In the genomic region with DNA sequence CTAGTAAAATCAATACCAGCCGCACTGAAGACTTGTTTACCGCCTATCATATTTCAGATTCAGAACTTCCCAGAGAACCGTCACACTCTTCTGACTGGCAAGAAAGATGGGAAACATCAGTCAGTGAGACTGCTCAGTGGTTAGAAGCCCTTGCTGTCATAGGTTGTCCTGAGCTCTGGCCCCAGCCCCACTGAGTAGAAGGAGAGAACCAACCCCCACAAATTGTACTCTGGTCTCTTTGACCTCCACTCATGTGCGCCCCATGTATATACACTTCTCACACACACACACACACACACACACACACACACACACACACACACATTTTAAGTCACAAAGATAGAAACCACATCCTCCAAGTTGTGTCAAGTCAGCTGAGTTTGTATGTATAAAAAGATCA, we compare ENCODE assay signal across 27 mouse cellular contexts.
A peak's percentile ranks its signal among the peaks of the same experiment; 100 is the strongest.
DNase-seq lines count a peak whose midpoint lies in the region; ATAC-seq and TF ChIP-seq lines count a peak whose summit lies in the region.
"Had no signal": no experiment of that assay in that cellular context is flagged by ENCODE, and none has a peak within 500 bp of the region (broad histone marks: within the 10 kb centered on the region; RNA-seq: fewer than 3 reads in every experiment).

No protein-coding gene starts in this region.

- no peaks in the 10 kb centered on the region for H3K9me3 ChIP-seq in hindbrain, embryonic 12.5 days (replicated peaks)
- no peaks in the 10 kb centered on the region for H3K9me3 ChIP-seq in hindbrain, embryonic 13.5 days
- no peaks in the 10 kb centered on the region for H3K9me3 ChIP-seq in ES-E14 (ENCODE audit: control insufficient read depth, insufficient read depth, low read depth, low read length)
- no peaks in the 10 kb centered on the region for H3K9me3 ChIP-seq in limb, embryonic 10.5 days (replicated peaks)
- H3K9me3 ChIP-seq in kidney, embryonic 14.5 days (ENCODE audit: control insufficient read depth, low read length): no peaks in the 10 kb centered on the region
- H3K9me3 ChIP-seq: embryonic facial prominence, embryonic 13.5 days; embryonic facial prominence, embryonic 15.5 days; forebrain, embryonic 10.5 days; forebrain, embryonic 12.5 days had no signal

- in situ Hi-C loops in ES-E14 (cut with MboI; ENCODE audit: low sequenced_read_pairs in 2 of 2, unreplicated experiment in 2 of 2): no loop called here

- peaks cover 7% of the 10 kb centered on the region; the same call in 1 of the 2 replicates for H3K4me1 ChIP-seq in hindbrain, embryonic 12.5 days
- peaks cover 10% of the 10 kb centered on the region for H3K4me1 ChIP-seq in hindbrain, embryonic 13.5 days (replicated peaks)
- H3K4me1 ChIP-seq in ES-E14 (ENCODE audit: control insufficient read depth in 2 of 2, insufficient read depth in 2 of 2, low read length in 2 of 2, poor library complexity in 1 of 2): peaks cover 4 to 11% of the 10 kb centered on the region in 2 experiments; a peak in 3 of 4 replicates
- H3K4me1 ChIP-seq in limb, embryonic 10.5 days: peaks cover 47% of the 10 kb centered on the region
- no peaks in the 10 kb centered on the region for H3K4me1 ChIP-seq in kidney, embryonic 14.5 days (ENCODE audit: control insufficient read depth, insufficient read depth, low read length)

- no peaks in the 10 kb centered on the region for H3K27me3 ChIP-seq in hindbrain, embryonic 12.5 days
- H3K27me3 ChIP-seq in hindbrain, embryonic 13.5 days: peaks cover 4% of the 10 kb centered on the region; the same call in 1 of the 2 replicates
- 0 out of 2 replicates have a peak, but pooled peaks cover 3% of the 10 kb centered on the region for H3K27me3 ChIP-seq in limb, embryonic 10.5 days (ENCODE audit: low read depth, poor library complexity, severe bottlenecking)
- no peaks in the 10 kb centered on the region for H3K27me3 ChIP-seq in kidney, embryonic 14.5 days (ENCODE audit: control insufficient read depth, insufficient read depth, low read length)
- H3K27me3 ChIP-seq: CH12.LX; embryonic facial prominence, embryonic 13.5 days; embryonic facial prominence, embryonic 15.5 days; forebrain, embryonic 12.5 days had no signal

- H3K4me3 ChIP-seq in hindbrain, embryonic 12.5 days: no peak overlapping the region
- no peak overlapping the region for H3K4me3 ChIP-seq in hindbrain, embryonic 13.5 days
- H3K4me3 ChIP-seq in ES-E14 (ENCODE audit: insufficient read depth in 1 of 2, low read depth in 1 of 2, low read length in 2 of 2, poor library complexity in 1 of 2, severe bottlenecking in 1 of 2): no peak overlapping the region
- no peak overlapping the region for H3K4me3 ChIP-seq in limb, embryonic 10.5 days
- no peak overlapping the region for H3K4me3 ChIP-seq in kidney, embryonic 14.5 days (ENCODE audit: low read length)
- H3K4me3 ChIP-seq: embryonic facial prominence, embryonic 13.5 days; embryonic facial prominence, embryonic 15.5 days; erythroblast, embryonic 14.5 days; forebrain, embryonic 10.5 days; forebrain, embryonic 12.5 days had no signal

- no peak overlapping the region for H3K27ac ChIP-seq in hindbrain, embryonic 12.5 days
- no peak overlapping the region for H3K27ac ChIP-seq in hindbrain, embryonic 13.5 days
- H3K27ac ChIP-seq in ES-E14 (ENCODE audit: insufficient read depth, low read depth, low read length, poor library complexity, severe bottlenecking): peak overlapping the region; percentile 24; the same call in 1 of the 2 replicates
- H3K27ac ChIP-seq in limb, embryonic 10.5 days: peak overlapping the region; percentile 70; the same call in 1 of the 2 replicates
- no peak overlapping the region for H3K27ac ChIP-seq in kidney, embryonic 14.5 days (ENCODE audit: low read depth, low read length)
- H3K27ac ChIP-seq: embryonic facial prominence, embryonic 13.5 days; embryonic facial prominence, embryonic 15.5 days; forebrain, embryonic 10.5 days; forebrain, embryonic 12.5 days had no signal

- no peaks in the 10 kb centered on the region for H3K36me3 ChIP-seq in hindbrain, embryonic 12.5 days
- no peaks in the 10 kb centered on the region for H3K36me3 ChIP-seq in hindbrain, embryonic 13.5 days
- H3K36me3 ChIP-seq in ES-E14 (ENCODE audit: control insufficient read depth, insufficient read depth, low read length, poor library complexity, severe bottlenecking): no peaks in the 10 kb centered on the region
- no peaks in the 10 kb centered on the region for H3K36me3 ChIP-seq in limb, embryonic 10.5 days
- no peaks in the 10 kb centered on the region for H3K36me3 ChIP-seq in kidney, embryonic 14.5 days (ENCODE audit: control insufficient read depth, insufficient read depth, low read length)
- H3K36me3 ChIP-seq: embryonic facial prominence, embryonic 13.5 days; embryonic facial prominence, embryonic 15.5 days; forebrain, embryonic 10.5 days; forebrain, embryonic 12.5 days had no signal

- WGBS in hindbrain, embryonic 12.5 days: 83% methylated on average over 4 of the region's 4 CpGs
- WGBS in hindbrain, embryonic 13.5 days: 85% methylated on average over 4 of the region's 4 CpGs
- WGBS in limb, embryonic 10.5 days: 69% methylated on average over 4 of the region's 4 CpGs
- WGBS in kidney, embryonic 14.5 days: 79% methylated on average over 4 of the region's 4 CpGs

- no peak overlapping the region for H3K4me2 ChIP-seq in hindbrain, embryonic 12.5 days (replicated peaks)
- no peak overlapping the region for H3K4me2 ChIP-seq in hindbrain, embryonic 13.5 days
- no peak overlapping the region for H3K4me2 ChIP-seq in kidney, embryonic 14.5 days (replicated peaks; ENCODE audit: low read depth, low read length)
- H3K4me2 ChIP-seq: embryonic facial prominence, embryonic 15.5 days; forebrain, embryonic 12.5 days had no signal

- ATAC-seq in hindbrain, embryonic 12.5 days (ENCODE audit: low FRiP score): 0 out of 2 replicates have a peak, but pooled peaks have one; percentile 35
- ATAC-seq in hindbrain, embryonic 13.5 days (ENCODE audit: low FRiP score): no peak
- ATAC-seq in kidney, embryonic 14.5 days (ENCODE audit: low FRiP score, low TSS enrichment): no peak
- ATAC-seq: activated CD4-positive, CD25-positive, alpha-beta regulatory T cell, adult 4 months; CD4-positive, CD25-positive, alpha-beta regulatory T cell, adult 4 months; forebrain, embryonic 14.5 days; forebrain, embryonic 16.5 days had no signal

- DNase-seq in ES-E14 (ENCODE audit: low read depth, low spot score): peak; percentile 24
- DNase-seq in WW6 (ENCODE audit: low read depth, low spot score): peak; percentile 9
- DNase-seq in limb, embryonic 10.5 days (ENCODE audit: low spot score): no peak
- DNase-seq in gastrocnemius, postnatal 4 days (ENCODE audit: low spot score in 2 of 2): no peak
- no peak for DNase-seq in urinary bladder, postnatal 25 days (ENCODE audit: low spot score)
- DNase-seq: adrenal gland, postnatal 10 days; adrenal gland, postnatal 25 days; B cell, adult 2 months; cerebellum, adult 11 months; cerebellum, adult 18-20 months; cerebellum, adult 8-10 months; cerebellum, adult 9-11 months; cerebellum, postnatal 14 days; cerebellum, postnatal 36 days had no signal

- H3K9ac ChIP-seq in hindbrain, embryonic 12.5 days: no peak overlapping the region
- no peak overlapping the region for H3K9ac ChIP-seq in hindbrain, embryonic 13.5 days
- no peak overlapping the region for H3K9ac ChIP-seq in ES-E14 (ENCODE audit: insufficient read depth, low read depth, low read length, poor library complexity, severe bottlenecking)
- H3K9ac ChIP-seq in kidney, embryonic 14.5 days (ENCODE audit: low read depth, low read length): no peak overlapping the region
- H3K9ac ChIP-seq: embryonic facial prominence, embryonic 13.5 days; embryonic facial prominence, embryonic 15.5 days; forebrain, embryonic 12.5 days had no signal

TF ChIP-seq in ES-E14, 5 proteins besides CTCF, POLR2A, EP300 and RAD21:
- TF ChIP-seq MAFK (IDR thresholded peaks at IDR 0.05; ENCODE audit: insufficient read depth, low read depth, low read length): no peak
- no peak for TF ChIP-seq ZNF384 (IDR thresholded peaks at IDR 0.05; ENCODE audit: low read depth, low read length)
- TF ChIP-seq ZC3H11A (IDR thresholded peaks at IDR 0.05; ENCODE audit: borderline replicate concordance, low read depth, low read length): no peak
- no peak for TF ChIP-seq CHD2 (IDR thresholded peaks at IDR 0.05; ENCODE audit: low read depth, low read length)
- no peak for TF ChIP-seq HCFC1 (IDR thresholded peaks at IDR 0.05; ENCODE audit: borderline replicate concordance, insufficient read depth, low read length)
TF ChIP-seq in ES-E14: peak in this region for 0.

Comparison
In these comparisons a context has a peak if more than half of its experiments do, and no peak if none do; other contexts are left out.
1. H3K27ac ChIP-seq: peak in ES-E14 (single experiment) and limb, embryonic 10.5 days (single experiment); none in hindbrain, embryonic 12.5 days (single experiment), hindbrain, embryonic 13.5 days (single experiment) and kidney, embryonic 14.5 days (single experiment).
2. DNase-seq: peak in ES-E14 (single experiment) and WW6 (single experiment); none in limb, embryonic 10.5 days (single experiment), gastrocnemius, postnatal 4 days (0 of 2) and urinary bladder, postnatal 25 days (single experiment).